Mouse (Mus musculus) G1E (cell line): ENCODE results near the gene Coa3. TPM values are rescaled to one million over a fixed set of nuclear protein-coding genes. Genes with fewer than 3 reads are reported as not detected.

Experiments used
- ATAC-seq: 2 replicates; pipeline ENCODE4 v1.8.0; 2016; ENCODE audit warnings: mild to moderate bottlenecking; ENCODE audit not compliant: insufficient number of reproducible peaks, poor library complexity, low FRiP score, severe bottlenecking; ENCODE audit errors: extremely low read depth
- DNase-seq: peaks from one replicate; pipeline ENCODE4 v3.0.0; 2012; ENCODE audit warnings: low spot score
- H3K27me3 ChIP-seq: 2 replicates; pipeline ENCODE4 v1.6.1; 2012; ENCODE audit warnings: mild to moderate bottlenecking, low read length, inconsistent platforms; ENCODE audit not compliant: insufficient read depth
- H3K36me3 ChIP-seq: replicated peaks from 2 replicates; pipeline ENCODE3; 2012; ENCODE audit warnings: mild to moderate bottlenecking, inconsistent platforms
- H3K4me1 ChIP-seq: 2 replicates; pipeline ENCODE4 v1.6.1; 2012; ENCODE audit warnings: low read depth, low read length, inconsistent platforms, mixed read lengths; ENCODE audit not compliant: insufficient read depth
- H3K4me3 ChIP-seq: 2 replicates; pipeline ENCODE4 v1.5.1; 2012; ENCODE audit warnings: low read depth, mild to moderate bottlenecking, inconsistent platforms, low read length, moderate library complexity, mixed read lengths
- H3K9me3 ChIP-seq: replicated peaks from 2 replicates; pipeline ENCODE4 v1.6.1; 2012; ENCODE audit warnings: inconsistent platforms
- CTCF ChIP-seq: IDR thresholded peaks from 2 replicates; pipeline ENCODE4 v1.5.1; 2012; ENCODE audit warnings: low read depth, low read length, inconsistent platforms, mixed read lengths
- GATA1 ChIP-seq: IDR thresholded peaks from 2 replicates; pipeline ENCODE4 v1.6.1; 2012; ENCODE audit warnings: borderline replicate concordance, low read length, inconsistent platforms, mixed read lengths
- GATA2 ChIP-seq: IDR thresholded peaks from 2 replicates; pipeline ENCODE4 v1.6.1; 2012; ENCODE audit warnings: low read depth, low read length, inconsistent platforms, borderline replicate concordance
- POLR2AphosphoS5 ChIP-seq: IDR thresholded peaks from 2 replicates; pipeline ENCODE4 v1.6.1; 2012; ENCODE audit warnings: low read depth, low read length, inconsistent platforms; ENCODE audit not compliant: insufficient replicate concordance
- TAL1 ChIP-seq: conservative IDR thresholded peaks from 2 replicates; pipeline ENCODE4 v1.6.1; 2012; ENCODE audit warnings: low read depth, low read length, inconsistent platforms, mixed read lengths
- polyA plus RNA-seq: library from polyadenylated mRNA; stranded (reverse); fragments of >175 nt; gene quantifications from 2 replicates; pipeline ENCODE4 v1.2.3, GENCODE M21; 2012
- total RNA-seq, 2 experiments: library from RNA; stranded (forward) in 1 of 2; stranded (reverse) in 1 of 2; fragments of 200-1000 nt in 1 of 2; fragments of >200 nt in 1 of 2; fragmentation: Nextera tagmentation in 1 of 2; gene quantifications; 2 replicates each; pipeline ENCODE4 v1.2.3; 2014 to 2017

Gene Coa3
- total and polyA plus RNA-seq, 3 experiments, result 39.8 to 58.1 (median 52.6) TPM

DNA sequence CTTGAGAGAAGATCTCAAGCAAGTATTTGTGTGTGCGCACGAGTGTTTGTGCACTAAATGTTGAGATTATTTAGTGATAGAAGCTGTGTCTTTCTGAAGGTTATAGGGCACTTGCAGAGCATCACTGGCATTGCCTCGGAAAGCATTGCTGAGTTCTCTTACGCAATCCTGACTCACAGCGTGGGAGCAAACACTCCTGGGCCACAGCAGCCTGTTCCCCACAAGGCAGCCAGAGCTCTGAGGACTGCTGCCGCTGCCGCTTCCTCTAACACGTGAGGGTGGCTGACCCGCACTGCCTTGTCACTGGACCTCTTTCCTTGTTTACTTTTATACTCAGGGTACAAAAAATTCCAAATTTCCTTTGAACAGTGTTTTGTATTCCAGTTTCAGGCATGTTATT lies 8.4 kb upstream of the Coa3 start:
- H3K36me3 ChIP-seq, result peaks cover 72% of the 10 kb centered on the region

DNA sequence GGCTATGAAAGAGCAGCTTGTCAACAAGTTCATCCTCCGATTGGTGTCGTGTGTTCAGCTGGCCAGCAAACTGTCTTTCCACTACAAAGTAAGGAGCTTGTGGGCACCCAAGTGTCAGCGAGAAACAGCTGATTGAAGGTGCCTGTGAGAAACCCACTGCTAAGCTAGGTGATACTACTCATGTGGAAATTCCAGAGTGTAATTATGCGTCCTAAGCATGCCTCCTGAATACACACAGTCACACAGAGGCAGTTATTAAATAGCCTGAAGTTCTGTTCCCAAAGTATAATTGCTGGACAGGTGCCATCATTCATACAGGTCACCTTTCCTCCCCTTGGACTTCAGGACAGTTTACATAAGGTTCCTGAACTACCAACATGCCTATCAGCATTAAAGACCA lies 4.9 kb upstream of the Coa3 start:
- no peaks in the 10 kb centered on the region for H3K27me3 ChIP-seq
- H3K4me3 ChIP-seq, result no peak overlapping the region
- TF ChIP-seq GATA2 (no peak), GATA1 (no peak), TAL1 (no peak), CTCF (no peak), POLR2AphosphoS5 (no peak)
- H3K4me1 ChIP-seq, result peaks cover 12% of the 10 kb centered on the region
- DNase-seq (no peak), ATAC-seq (no peak)
- H3K9me3 ChIP-seq, result no peaks in the 10 kb centered on the region
- peaks cover 37% of the 10 kb centered on the region for H3K36me3 ChIP-seq

More for the DNA sequence above, 8.4 kb upstream of the Coa3 start:
- no peaks in the 10 kb centered on the region for H3K27me3 ChIP-seq
- no peak for TF ChIP-seq TAL1
- TF ChIP-seq GATA1, result no peak
- no peak for TF ChIP-seq GATA2
- no peak for TF ChIP-seq CTCF
- no peak for TF ChIP-seq POLR2AphosphoS5
- H3K9me3 ChIP-seq, result no peaks in the 10 kb centered on the region
- DNase-seq (no peak), ATAC-seq (no peak)
- no peak overlapping the region for H3K4me3 ChIP-seq
- no peaks in the 10 kb centered on the region for H3K4me1 ChIP-seq

DNA sequence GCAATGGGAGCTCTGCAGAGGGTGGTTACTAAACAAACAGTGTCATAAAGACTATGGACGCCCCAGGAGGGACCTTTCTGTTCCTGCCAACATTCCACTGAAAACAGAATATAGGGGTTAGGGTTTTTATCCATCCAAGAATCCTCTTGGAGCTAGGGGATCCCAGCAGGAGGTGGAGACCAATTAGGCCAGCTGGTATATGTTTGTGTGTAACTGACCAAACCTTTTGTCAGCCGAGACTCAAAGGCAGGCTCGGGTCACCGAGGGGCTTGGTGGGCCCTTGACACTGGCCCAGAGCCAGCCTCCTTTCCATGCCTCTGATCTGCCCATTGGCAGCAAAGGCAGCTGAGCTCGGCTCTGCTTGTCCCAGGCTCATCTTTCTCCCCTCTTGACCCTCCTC lies 4.0 kb upstream of the Coa3 start:
- no peaks in the 10 kb centered on the region for H3K9me3 ChIP-seq
- H3K36me3 ChIP-seq, result peaks cover 30% of the 10 kb centered on the region
- TF ChIP-seq TAL1, result no peak
- no peak for TF ChIP-seq POLR2AphosphoS5
- no peak for TF ChIP-seq GATA1
- H3K4me1 ChIP-seq, result peaks cover 18% of the 10 kb centered on the region
- no peak for DNase-seq
- H3K4me3 ChIP-seq, result no peak overlapping the region
- ATAC-seq, result no peak
- H3K27me3 ChIP-seq, result no peaks in the 10 kb centered on the region

DNA sequence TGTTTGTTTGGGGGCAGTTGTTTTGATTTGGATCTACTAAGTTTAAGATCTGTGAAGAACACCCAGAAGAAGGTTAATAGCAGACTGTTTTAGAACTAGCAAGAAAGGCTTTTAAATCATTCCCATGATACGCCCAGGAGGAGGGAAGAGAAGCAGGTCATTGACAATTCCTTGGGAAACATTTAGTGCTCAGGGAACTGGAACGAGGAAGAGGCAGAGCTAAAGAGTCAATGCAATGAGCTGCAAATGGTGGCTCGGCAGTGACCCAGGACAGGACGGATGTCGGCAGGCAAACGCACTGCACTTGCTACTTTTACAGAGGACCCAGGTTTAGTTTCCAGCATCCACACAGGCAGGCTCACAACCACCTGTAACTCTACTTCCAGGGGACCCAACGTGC lies 1.9 kb upstream of the Coa3 start:
- ATAC-seq, result no peak
- H3K27me3 ChIP-seq, result no peaks in the 10 kb centered on the region
- H3K9me3 ChIP-seq, result no peaks in the 10 kb centered on the region
- peaks cover 39% of the 10 kb centered on the region for H3K4me1 ChIP-seq
- DNase-seq, result no peak
- TF ChIP-seq CTCF (no peak), TAL1 (no peak), GATA2 (no peak), POLR2AphosphoS5 (no peak), GATA1 (no peak)
- no peak overlapping the region for H3K4me3 ChIP-seq
- H3K36me3 ChIP-seq, result peaks cover 34% of the 10 kb centered on the region

DNA sequence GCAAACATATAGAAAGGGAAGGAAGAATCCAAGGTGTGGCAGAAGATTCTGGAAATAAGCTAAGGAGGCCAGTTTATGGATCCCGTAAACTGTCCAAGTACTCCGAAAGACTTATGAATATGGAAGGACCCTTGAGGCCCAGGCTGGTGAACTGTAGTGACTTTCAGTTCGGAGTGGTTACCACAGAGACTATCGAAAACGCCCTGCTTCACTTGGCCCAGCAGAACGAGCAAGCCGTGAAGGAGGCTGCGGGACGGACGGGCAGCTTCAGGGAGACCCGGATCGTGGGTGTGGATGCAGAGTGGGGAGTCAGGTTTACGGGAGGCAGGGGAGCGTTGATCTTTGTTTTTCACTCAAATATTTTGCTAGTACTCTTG lies 267 bp upstream of the Coa3 start:
- Histone ChIP-seq H3K4me1 (peaks cover 50% of the 10 kb centered on the region), H3K9me3 (no peaks in the 10 kb centered on the region), H3K36me3 (peaks cover 39% of the 10 kb centered on the region), H3K4me3 (peak overlapping the region; percentile 91; the same call in 1 of the 2 replicates), H3K27me3 (no peaks in the 10 kb centered on the region)
- DNase-seq, result no peak
- no peak for ATAC-seq
- no peak for TF ChIP-seq POLR2AphosphoS5
- TF ChIP-seq GATA1, result no peak
- TF ChIP-seq CTCF, result no peak
- TF ChIP-seq GATA2, result no peak
- TF ChIP-seq TAL1, result no peak

DNA sequence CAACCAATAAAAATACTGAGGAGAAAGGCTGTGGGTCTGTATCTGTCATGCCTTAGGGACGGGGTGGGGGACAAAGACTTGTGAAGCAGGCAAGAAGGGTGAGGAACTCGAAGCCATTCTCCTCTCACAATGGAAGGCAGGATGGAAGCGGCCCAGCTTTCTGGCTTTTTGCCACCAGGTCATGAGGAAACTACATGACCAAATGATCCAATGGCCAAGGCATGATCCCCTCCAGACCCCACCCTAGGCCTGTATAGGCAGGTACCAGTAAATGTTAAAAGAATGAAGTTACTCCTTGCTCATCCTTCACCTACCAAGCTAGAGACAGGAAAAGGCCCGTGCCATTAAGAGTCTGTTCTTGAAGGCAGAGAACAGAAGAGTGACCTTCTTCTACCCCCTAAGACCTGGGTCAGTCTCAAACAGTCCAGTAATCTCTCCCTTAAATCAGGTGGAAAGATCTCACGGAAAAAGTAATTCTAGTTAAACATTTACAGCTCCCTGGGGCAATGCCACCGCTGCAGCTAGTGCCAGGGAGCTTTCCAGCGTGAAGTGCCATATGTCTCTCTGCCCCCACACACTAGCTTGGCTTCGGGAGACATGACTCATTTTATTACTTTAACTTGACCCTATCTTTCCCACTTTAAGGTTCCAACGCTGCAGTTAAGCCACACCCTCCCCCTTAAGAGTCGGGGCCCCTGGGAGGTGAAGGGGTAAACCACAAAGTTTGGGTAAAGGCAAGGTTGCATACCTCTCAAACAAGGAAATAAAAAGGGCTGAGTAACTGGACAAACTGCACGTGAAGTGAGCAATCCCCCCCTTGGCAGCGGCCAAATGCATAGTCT lies 1.3 kb downstream of the Coa3 start:
- DNase-seq (peak; percentile 62), ATAC-seq (peak; percentile 55)
- Histone ChIP-seq H3K36me3 (peaks cover 52% of the 10 kb centered on the region), H3K4me1 (peaks cover 53% of the 10 kb centered on the region), H3K9me3 (no peaks in the 10 kb centered on the region), H3K27me3 (no peaks in the 10 kb centered on the region), H3K4me3 (peak overlapping the region; percentile 91)
- TF ChIP-seq POLR2AphosphoS5, result no peak
